In genomic region chr3:141577382-141577781, GRCm38 (mm10) we compare ENCODE assay signal across 30 mouse cellular contexts.
DNase-seq lines count a peak whose midpoint lies in the region; ATAC-seq and TF ChIP-seq lines count a peak whose summit lies in the region.
"Had no signal": no experiment of that assay in that cellular context is flagged by ENCODE, and none has a peak within 500 bp of the region (broad histone marks: within the 10 kb centered on the region; RNA-seq: fewer than 3 reads in every experiment).

No protein-coding gene starts in this region.

- peaks cover 9% of the 10 kb centered on the region; the same call in 1 of the 2 replicates for H3K4me1 ChIP-seq in kidney, embryonic 15.5 days
- peaks cover 34% of the 10 kb centered on the region for H3K4me1 ChIP-seq in limb, embryonic 12.5 days (replicated peaks)
- H3K4me1 ChIP-seq in limb, embryonic 10.5 days = peaks cover 22% of the 10 kb centered on the region
- H3K4me1 ChIP-seq: forebrain, embryonic 15.5 days; heart, embryonic 15.5 days had no signal

- 12% methylated on average over 2 of the region's 2 CpGs for WGBS in kidney, embryonic 15.5 days
- WGBS in limb, embryonic 12.5 days = 26% methylated on average over 2 of the region's 2 CpGs
- 52% methylated on average over 2 of the region's 2 CpGs for WGBS in limb, embryonic 10.5 days

- no peak overlapping the region for H3K4me2 ChIP-seq in kidney, embryonic 15.5 days
- H3K4me2 ChIP-seq in limb, embryonic 12.5 days = no peak overlapping the region
- H3K4me2 ChIP-seq: embryonic facial prominence, embryonic 13.5 days; forebrain, embryonic 12.5 days; forebrain, embryonic 15.5 days; heart, embryonic 12.5 days; heart, embryonic 15.5 days; hindbrain, embryonic 13.5 days had no signal

- peak; percentile 70 for ATAC-seq in kidney, embryonic 15.5 days (replicated peaks; ENCODE audit: low FRiP score)
- no peak for ATAC-seq in limb, embryonic 12.5 days (ENCODE audit: insufficient number of reproducible peaks, insufficient read depth, low FRiP score, low TSS enrichment, low read depth)
- ATAC-seq: forebrain, embryonic 15.5 days had no signal

- H3K27me3 ChIP-seq in kidney, embryonic 15.5 days = no peaks in the 10 kb centered on the region
- H3K27me3 ChIP-seq in limb, embryonic 12.5 days = no peaks in the 10 kb centered on the region
- no peaks in the 10 kb centered on the region for H3K27me3 ChIP-seq in limb, embryonic 10.5 days (ENCODE audit: low read depth, poor library complexity, severe bottlenecking)
- H3K27me3 ChIP-seq: CH12.LX; embryonic facial prominence, embryonic 13.5 days; heart, embryonic 12.5 days; heart, embryonic 15.5 days had no signal

- no peak for DNase-seq in kidney, postnatal 25 days
- no peak for DNase-seq in limb, embryonic 10.5 days (ENCODE audit: low spot score)
- peak; percentile 39 for DNase-seq in brain, embryonic 14.5 days (ENCODE audit: low read depth)
- DNase-seq in left cerebral cortex, adult 11 months (ENCODE audit: low spot score) = no peak
- no peak for DNase-seq in spleen, postnatal 4 days (ENCODE audit: low spot score in 2 of 2)
- DNase-seq: adrenal gland, adult 2 months; adrenal gland, postnatal 14 days; B cell, adult 2 months; cerebellum, adult 11-12 months; cerebellum, adult 8-10 months; cerebellum, postnatal 10 days; cerebellum, postnatal 36 days; embryo, embryonic 11 days; gastrocnemius, postnatal 25 days; heart, adult 18-20 months; heart, postnatal 10 days; heart, postnatal 36 days had no signal

- H3K9me3 ChIP-seq in kidney, embryonic 15.5 days (replicated peaks) = no peaks in the 10 kb centered on the region
- H3K9me3 ChIP-seq in limb, embryonic 12.5 days = no peaks in the 10 kb centered on the region
- H3K9me3 ChIP-seq in limb, embryonic 10.5 days (replicated peaks) = no peaks in the 10 kb centered on the region
- H3K9me3 ChIP-seq: embryonic facial prominence, embryonic 10.5 days; embryonic facial prominence, embryonic 13.5 days; forebrain, embryonic 12.5 days; forebrain, embryonic 15.5 days; G1E; heart, embryonic 12.5 days; heart, embryonic 15.5 days; hindbrain, embryonic 10.5 days; hindbrain, embryonic 13.5 days had no signal

- H3K4me3 ChIP-seq in kidney, embryonic 15.5 days (replicated peaks) = no peak overlapping the region
- no peak overlapping the region for H3K4me3 ChIP-seq in limb, embryonic 12.5 days (replicated peaks)
- H3K4me3 ChIP-seq in limb, embryonic 10.5 days = no peak overlapping the region
- H3K4me3 ChIP-seq: embryonic facial prominence, embryonic 10.5 days; embryonic facial prominence, embryonic 13.5 days; erythroblast, embryonic 14.5 days; forebrain, embryonic 12.5 days; forebrain, embryonic 15.5 days; heart, embryonic 12.5 days; heart, embryonic 15.5 days; hindbrain, embryonic 10.5 days; hindbrain, embryonic 13.5 days had no signal

- TF ChIP-seq POLR2A in brain, embryonic 14.5 days (IDR thresholded peaks at IDR 0.05; ENCODE audit: borderline replicate concordance, extremely low read depth, insufficient read depth, insufficient read length, poor library complexity, severe bottlenecking) = no peak

- no peak overlapping the region for H3K27ac ChIP-seq in kidney, embryonic 15.5 days
- 0 out of 2 replicates have a peak overlapping the region, but pooled peaks have one; percentile 56 for H3K27ac ChIP-seq in limb, embryonic 12.5 days
- no peak overlapping the region for H3K27ac ChIP-seq in limb, embryonic 10.5 days
- H3K27ac ChIP-seq: embryonic facial prominence, embryonic 10.5 days; embryonic facial prominence, embryonic 13.5 days; forebrain, embryonic 12.5 days; forebrain, embryonic 15.5 days; heart, embryonic 15.5 days; hindbrain, embryonic 10.5 days; hindbrain, embryonic 13.5 days had no signal

- TF ChIP-seq CTCF in brain, embryonic 14.5 days (IDR thresholded peaks at IDR 0.05; ENCODE audit: borderline replicate concordance, extremely low read depth, insufficient read depth, insufficient read length) = no peak

- H3K9ac ChIP-seq in kidney, embryonic 15.5 days = no peak overlapping the region
- no peak overlapping the region for H3K9ac ChIP-seq in limb, embryonic 12.5 days (replicated peaks)
- H3K9ac ChIP-seq: embryonic facial prominence, embryonic 13.5 days; forebrain, embryonic 12.5 days; forebrain, embryonic 15.5 days; heart, embryonic 12.5 days; heart, embryonic 15.5 days; hindbrain, embryonic 13.5 days had no signal

- H3K36me3 ChIP-seq in kidney, embryonic 15.5 days = no peaks in the 10 kb centered on the region
- no peaks in the 10 kb centered on the region for H3K36me3 ChIP-seq in limb, embryonic 12.5 days
- no peaks in the 10 kb centered on the region for H3K36me3 ChIP-seq in limb, embryonic 10.5 days
- H3K36me3 ChIP-seq: embryonic facial prominence, embryonic 10.5 days; embryonic facial prominence, embryonic 13.5 days; forebrain, embryonic 12.5 days; forebrain, embryonic 15.5 days; G1E; heart, embryonic 12.5 days; heart, embryonic 15.5 days; hindbrain, embryonic 10.5 days; hindbrain, embryonic 13.5 days had no signal
